Mouse (Mus musculus) kidney, adult 2 months (tissue): Measurements from ENCODE around the gene Casp4.

Source experiments
- CTCF ChIP-seq: fragments of 200-500 bp; conservative IDR thresholded peaks from 2 replicates; pipeline ENCODE4 v1.5.1; 2011; ENCODE audit warnings: low read depth, mild to moderate bottlenecking, control low read depth, low read length, moderate library complexity, mixed read lengths; ENCODE audit not compliant: insufficient read depth, insufficient read length
- POLR2A ChIP-seq: fragments of 200-500 bp; IDR thresholded peaks from one replicate; pipeline ENCODE4 v1.6.1; 2011; ENCODE audit warnings: low read depth, low read length, control low read depth

- no peak for TF ChIP-seq CTCF
- no peak for TF ChIP-seq POLR2A
These were observed 35.5 kb downstream of the Casp4 start for GRCm38 (mm10) chr9:5344090-5344489.
